Mouse (Mus musculus): ENCODE measurements around the gene Sez6l.

Sez6l gene

GRCm38 (mm10) chr5:112533312-112534075, 43.5 kb downstream of the Sez6l start:
- peak; percentile 61 for DNase-seq

GRCm38 (mm10) chr5:112532894-112533293, 44.1 kb downstream of the Sez6l start:
- DNase-seq = peak; percentile 69 to 83

- DNase-seq = peak; percentile 59 to 76
These were observed 44.8 kb downstream of the Sez6l start for GRCm38 (mm10) chr5:112532210-112532609.

GRCm38 (mm10) chr5:112531111-112531510, 45.9 kb downstream of the Sez6l start:
- no peak for DNase-seq

GRCm38 (mm10) chr5:112526936-112527335, 50.0 kb downstream of the Sez6l start:
- DNase-seq = peak; percentile 95 to 97

- DNase-seq = peak in 1 of 2 experiments; percentile 29
These were observed 50.5 kb downstream of the Sez6l start for GRCm38 (mm10) chr5:112526435-112526834.

- DNase-seq = no peak
These were observed 51.0 kb downstream of the Sez6l start for GRCm38 (mm10) chr5:112525980-112526379.

- DNase-seq = no peak
These were observed 51.7 kb downstream of the Sez6l start for GRCm38 (mm10) chr5:112525271-112525670.

GRCm38 (mm10) chr5:112523796-112524195, 53.2 kb downstream of the Sez6l start:
- no peak for DNase-seq

- DNase-seq = no peak
These were observed 53.7 kb downstream of the Sez6l start for GRCm38 (mm10) chr5:112523331-112523730.

GRCm38 (mm10) chr5:112521703-112522527, 55.1 kb downstream of the Sez6l start:
- DNase-seq = peak; percentile 85

- no peak for DNase-seq
These were observed 55.9 kb downstream of the Sez6l start for GRCm38 (mm10) chr5:112520826-112521702.

- peak in 1 of 2 experiments; percentile 39 for DNase-seq
These were observed 58.2 kb downstream of the Sez6l start for GRCm38 (mm10) chr5:112518773-112519172.

GRCm38 (mm10) chr5:112517454-112517853, 59.5 kb downstream of the Sez6l start:
- DNase-seq = no peak

GRCm38 (mm10) chr5:112516527-112516926, 60.5 kb downstream of the Sez6l start:
- peak in 1 of 2 experiments; percentile 42 for DNase-seq

GRCm38 (mm10) chr5:112510351-112510750, 66.6 kb downstream of the Sez6l start:
- DNase-seq = peak in 1 of 2 experiments; percentile 46

- no peak for DNase-seq
These were observed 67.1 kb downstream of the Sez6l start for GRCm38 (mm10) chr5:112509916-112510315.

- no peak for DNase-seq
These were observed 71.4 kb downstream of the Sez6l start for GRCm38 (mm10) chr5:112505595-112505994.

- peak; percentile 57 to 60 for DNase-seq
These were observed 75.6 kb downstream of the Sez6l start for GRCm38 (mm10) chr5:112501384-112501783.

GRCm38 (mm10) chr5:112499918-112500682, 76.9 kb downstream of the Sez6l start:
- peak in 1 of 2 experiments; percentile 46 for DNase-seq

Measured in cerebellum, postnatal 14 days (tissue).